Mouse (Mus musculus) heart, postnatal 10 days (tissue): ENCODE results near the gene Lrmda. TPM values are rescaled to one million over a fixed set of nuclear protein-coding genes. Genes with fewer than 3 reads are reported as not detected.
A peak's percentile ranks its signal among the peaks of the same experiment; 100 is the strongest.
"Not testable (repeated sequence)": the region's sequence is repeated elsewhere in the genome, so short reads cannot be mapped to it uniquely, and the experiment has no call there.

Source experiments
- DNase-seq, 2 experiments: peaks; one replicate each; pipeline ENCODE4 v3.0.0; 2021
- intact Hi-C: fragments of 180-260 bp; cut with DNase I; formaldehyde crosslinking; loops from one replicate; pipeline ENCODE4 v1.15.1; 2025
- total RNA-seq, 2 experiments: library from RNA; stranded (reverse); gene quantifications; 2 replicates each; pipeline ENCODE4 v1.2.3; 2021

The Lrmda gene
- total RNA-seq, 2 experiments from 2014 or later, result 1.1 to 2.1 TPM

DNA sequence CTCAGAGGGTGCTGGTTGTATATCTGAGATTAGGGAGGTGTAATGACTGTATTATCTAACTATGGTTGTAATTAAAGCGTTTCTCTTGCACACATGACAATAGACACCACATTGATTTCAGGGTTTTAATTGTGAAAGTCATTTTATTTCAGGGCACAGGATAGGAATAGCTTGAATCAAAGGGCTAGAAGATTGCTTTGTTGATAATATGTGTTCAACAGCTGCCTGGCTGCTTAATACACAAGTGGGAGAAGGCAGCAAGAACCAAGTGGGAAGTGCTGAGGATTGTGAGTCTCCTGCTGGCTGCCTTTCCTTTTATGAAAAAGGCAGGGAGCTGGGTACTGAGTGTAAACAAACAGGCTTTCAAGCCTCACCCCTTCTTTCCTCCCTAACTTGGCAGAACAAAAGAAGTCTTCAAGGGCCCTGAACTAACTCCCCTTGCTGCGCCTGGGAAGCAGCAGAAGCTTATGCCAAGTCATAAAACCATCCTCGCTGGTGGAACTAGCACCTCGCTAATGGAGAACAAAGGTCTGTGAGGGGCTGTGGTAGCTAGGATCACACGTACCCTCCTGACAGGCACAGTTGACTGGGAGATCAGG is 726.5 kb downstream of the Lrmda start:
- intact Hi-C loops, result no loop called here
- no peak for DNase-seq

DNA sequence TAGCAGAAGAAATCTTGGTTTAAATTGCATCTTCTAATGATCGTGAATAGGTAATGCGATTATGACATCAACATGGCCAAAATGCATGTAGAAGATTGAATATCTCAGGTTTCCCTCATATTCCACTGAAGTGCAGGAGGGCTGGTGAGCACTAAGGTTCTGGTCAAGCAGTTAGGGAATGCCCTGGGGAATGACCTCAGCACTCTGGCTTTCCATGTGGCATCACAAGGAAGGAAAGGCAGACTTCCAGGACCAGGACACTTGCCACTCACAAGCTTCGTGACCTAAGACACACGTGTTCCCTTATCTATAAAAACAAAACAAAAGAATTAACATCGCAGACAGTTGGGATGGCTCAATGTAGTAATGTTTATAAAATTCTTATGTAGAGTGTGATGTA is 728.3 kb downstream of the Lrmda start:
- no peak for DNase-seq
- intact Hi-C loops, result no loop called here

DNA sequence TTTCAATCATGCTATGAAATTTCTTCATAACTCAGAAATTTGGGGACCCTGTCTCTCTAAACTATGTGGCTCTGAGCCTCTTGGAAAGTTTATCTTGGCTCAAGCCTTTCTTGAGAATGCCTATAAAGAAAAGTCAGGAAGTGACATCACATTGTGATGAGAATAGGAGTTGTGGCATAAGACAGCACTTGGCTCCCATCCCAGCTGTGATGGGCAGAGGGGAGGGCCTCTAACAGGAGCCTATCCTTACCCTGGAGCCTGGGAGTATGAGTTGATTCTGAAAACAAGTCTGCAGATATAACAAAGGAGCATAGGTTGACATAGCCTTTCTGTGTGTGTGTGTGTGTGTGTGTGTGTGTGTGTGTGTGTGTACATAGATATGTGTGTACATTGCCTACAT is 730.9 kb downstream of the Lrmda start:
- intact Hi-C loops, result no loop called here

GRCm38 (mm10) chr14:22751290-22751689 is 731.8 kb downstream of the Lrmda start:
- DNase-seq, result no peak
- intact Hi-C loops, result no loop called here

More for the DNA sequence above, 730.9 kb downstream of the Lrmda start:
- peak in 1 of 2 experiments; percentile 27 for DNase-seq

GRCm38 (mm10) chr14:22754633-22755032 is 735.1 kb downstream of the Lrmda start:
- DNase-seq, result no peak
- intact Hi-C loops, result no loop called here

DNA sequence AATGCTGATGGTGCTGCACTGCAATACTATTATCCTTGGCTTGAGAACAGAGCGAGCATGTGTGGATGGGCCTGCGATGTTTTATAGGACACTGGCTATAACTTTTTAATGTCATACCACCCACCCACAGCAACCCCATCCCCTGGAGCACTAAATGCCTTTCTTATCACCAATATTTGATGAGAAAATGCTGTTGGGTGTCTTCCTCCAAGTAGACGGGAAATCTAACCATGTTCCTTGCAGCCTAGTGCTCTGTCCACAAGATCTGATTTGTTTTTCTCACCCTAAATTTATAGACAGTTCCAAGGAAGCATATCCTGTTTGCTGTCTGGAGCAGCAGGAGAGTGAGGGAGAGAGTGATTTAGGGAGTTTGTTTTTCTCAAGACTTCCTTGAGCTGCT is 738.0 kb downstream of the Lrmda start:
- DNase-seq, result no peak
- intact Hi-C loops, result no loop called here

GRCm38 (mm10) chr14:22759216-22759615 is 739.7 kb downstream of the Lrmda start:
- no peak for DNase-seq
- intact Hi-C loops, result no loop called here

- intact Hi-C loops, result no loop called here
- DNase-seq, result peak; percentile 38 to 50
These were observed 740.2 kb downstream of the Lrmda start for GRCm38 (mm10) chr14:22759673-22760072.

DNA sequence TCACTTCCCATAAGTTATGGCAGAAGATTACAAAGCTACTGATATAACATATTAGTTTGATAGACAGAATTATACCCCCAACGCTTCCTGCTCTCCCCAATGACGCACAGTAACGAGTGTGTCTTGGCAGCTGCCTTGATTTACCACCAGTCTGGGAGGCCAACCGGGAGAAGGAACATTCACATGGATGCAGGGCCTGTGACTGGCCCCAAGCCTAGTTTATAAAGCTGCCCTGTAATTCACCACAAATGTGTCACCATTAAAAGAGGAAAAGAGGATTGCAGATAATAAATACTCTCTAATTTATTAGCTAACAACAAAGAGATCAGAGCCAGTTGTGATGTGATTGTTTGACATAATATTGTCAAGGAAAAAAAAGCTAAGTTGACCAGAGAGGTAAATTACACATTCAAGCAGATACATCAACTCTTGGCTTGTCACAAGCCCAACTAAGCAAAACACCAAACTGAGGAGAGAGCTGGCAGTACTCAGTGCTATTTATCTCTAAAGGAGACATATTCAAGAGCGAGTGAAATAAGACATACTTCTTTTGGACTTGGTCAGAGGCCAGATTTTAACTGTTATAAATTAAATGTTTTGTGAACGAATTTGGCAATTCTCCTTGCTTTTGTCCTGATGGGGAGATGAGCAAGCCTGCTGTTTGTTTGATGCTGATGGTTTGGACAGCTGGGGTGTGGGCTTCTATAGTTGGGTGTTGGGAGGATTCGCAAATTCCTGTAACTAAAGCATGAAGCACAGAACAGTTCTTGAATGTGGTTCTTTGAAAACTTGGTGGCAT is 740.9 kb downstream of the Lrmda start:
- intact Hi-C loops, result no loop called here
- peak; percentile 22 to 37 for DNase-seq

- DNase-seq, result peak; percentile 41 to 46
- intact Hi-C loops, result no loop called here
These were observed 762.2 kb downstream of the Lrmda start for GRCm38 (mm10) chr14:22781709-22782108.

DNA sequence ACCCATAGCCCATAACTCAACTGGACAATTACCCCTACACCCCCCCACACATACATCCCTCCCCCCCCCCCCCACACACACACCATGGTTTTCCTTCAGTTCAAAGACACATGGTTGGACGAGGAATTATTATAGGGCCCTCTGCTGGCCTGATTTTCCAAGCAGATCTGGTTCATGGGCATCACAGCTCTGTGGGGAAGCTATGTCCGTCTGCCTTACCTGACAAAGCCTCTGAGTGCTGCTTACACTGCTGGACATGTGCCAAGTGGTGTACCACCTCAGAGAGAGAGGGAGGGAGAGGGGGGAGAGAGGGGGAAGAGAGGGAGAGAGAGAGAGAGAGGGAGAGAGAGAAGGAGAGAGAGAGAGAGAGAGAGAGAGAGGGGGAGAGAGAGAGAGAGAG is 762.9 kb downstream of the Lrmda start:
- no peak for DNase-seq
- intact Hi-C loops, result no loop called here

DNA sequence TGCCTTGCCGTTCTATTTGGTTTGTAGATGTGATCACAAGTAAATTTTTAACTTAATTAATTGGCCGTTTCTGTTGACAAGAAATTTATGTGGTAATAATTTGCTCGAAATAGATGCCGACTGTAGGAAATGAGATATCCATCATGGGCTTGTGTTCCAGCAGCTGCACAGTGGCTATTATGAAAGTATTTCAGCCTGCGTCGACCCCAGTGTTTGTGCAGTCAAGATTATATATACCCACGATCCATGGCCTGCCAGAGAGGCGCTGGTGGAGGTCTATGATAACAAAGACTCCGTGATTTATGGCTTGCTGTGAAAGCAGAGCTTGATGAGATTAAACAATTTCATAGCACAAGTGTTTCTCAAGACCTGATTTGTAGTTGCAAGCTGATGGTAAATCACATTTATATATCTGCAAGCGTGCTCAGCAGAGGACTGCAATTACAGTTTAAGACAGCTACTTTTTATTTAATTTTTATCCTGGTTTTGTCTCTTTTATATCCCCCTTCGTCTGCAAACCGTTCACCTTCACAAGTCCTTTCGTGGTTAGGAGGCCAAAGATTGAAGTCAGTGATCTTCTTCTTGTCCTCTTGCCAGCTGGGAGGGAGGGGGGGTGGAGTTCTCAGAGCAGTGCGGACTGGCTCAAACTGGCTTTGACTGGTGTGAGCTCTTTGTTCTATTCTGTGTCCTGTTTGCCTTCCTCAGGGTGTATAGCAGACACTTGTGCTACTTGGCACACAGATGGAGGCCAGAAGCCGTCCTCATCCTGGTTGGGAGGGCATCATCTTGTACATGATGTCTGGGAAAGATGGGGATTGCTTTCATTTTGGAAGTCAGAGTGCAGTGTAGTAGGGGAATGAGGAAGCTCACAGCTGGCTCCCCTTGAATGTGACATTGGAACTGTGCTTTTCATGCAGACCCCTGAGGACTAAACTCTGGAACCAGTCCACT is 764.0 kb downstream of the Lrmda start:
- intact Hi-C loops, result no loop called here
- DNase-seq, result peak; percentile 14 to 25

DNA sequence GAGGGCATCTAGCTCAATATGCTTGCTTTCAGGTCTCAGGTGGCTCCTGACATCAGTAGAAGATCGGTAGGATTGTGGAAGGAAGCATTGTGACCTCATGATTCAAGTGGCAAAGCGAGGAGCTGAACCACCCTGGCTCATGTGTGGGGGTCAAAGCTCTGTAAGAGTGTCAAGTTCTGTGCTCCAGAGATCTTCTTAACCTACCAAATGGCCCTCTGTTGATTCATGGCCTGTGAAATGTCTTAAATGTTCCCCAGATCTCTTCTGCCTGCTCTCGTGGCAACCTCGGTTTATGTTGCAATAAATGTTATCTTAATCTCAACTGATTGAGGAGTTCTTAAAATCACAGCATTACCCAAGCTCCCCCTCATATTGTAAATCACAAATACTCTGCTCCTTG is 780.5 kb downstream of the Lrmda start:
- no peak for DNase-seq
- intact Hi-C loops, result no loop called here

GRCm38 (mm10) chr14:22800871-22801636 is 781.5 kb downstream of the Lrmda start:
- no peak for DNase-seq
- intact Hi-C loops, result no loop called here

- intact Hi-C loops, DNase-seq: not testable (repeated sequence)
These were observed 782.2 kb downstream of the Lrmda start for GRCm38 (mm10) chr14:22801714-22802113.

GRCm38 (mm10) chr14:22807324-22807723 is 787.8 kb downstream of the Lrmda start:
- no peak for DNase-seq
- intact Hi-C loops, result no loop called here

GRCm38 (mm10) chr14:22807726-22808594 is 788.4 kb downstream of the Lrmda start:
- intact Hi-C loops, result no loop called here
- DNase-seq, result peak; percentile 67 to 71

DNA sequence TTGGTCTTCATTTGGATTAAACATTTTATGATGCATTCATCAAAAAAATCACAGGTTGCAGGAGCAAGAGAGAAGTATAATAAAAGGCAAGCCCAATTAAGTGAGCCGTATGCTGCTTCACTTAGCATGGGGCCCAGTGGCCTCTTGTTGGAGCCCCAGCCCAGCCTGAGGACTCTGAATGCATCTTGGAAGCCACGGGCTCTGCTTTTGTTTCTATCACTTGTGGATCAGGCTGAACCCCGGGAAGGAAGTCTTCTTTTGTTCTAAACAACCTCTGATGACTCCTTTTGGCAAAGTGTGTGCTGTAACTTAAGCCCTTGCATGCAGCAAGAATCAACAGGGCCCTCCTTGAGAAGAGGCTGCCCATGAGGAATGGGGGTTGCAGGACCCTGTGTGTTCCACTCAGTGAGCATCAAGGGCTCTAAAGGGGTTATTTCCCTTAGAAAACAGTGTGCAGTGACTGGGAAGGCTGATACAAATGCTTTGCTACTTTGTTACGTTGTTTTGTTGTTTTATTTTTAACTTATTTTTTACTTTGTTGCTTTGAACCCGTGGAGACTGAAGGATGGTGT is 789.2 kb downstream of the Lrmda start:
- peak in 1 of 2 experiments; percentile 30 for DNase-seq
- intact Hi-C loops, result no loop called here

GRCm38 (mm10) chr14:22809229-22809628 is 789.7 kb downstream of the Lrmda start:
- DNase-seq, result no peak
- intact Hi-C loops, result no loop called here
